Mouse (Mus musculus): ENCODE results near the gene Gm14214.

- TF ChIP-seq CTCF (IDR thresholded peaks at IDR 0.05; ENCODE audit: extremely low read depth, insufficient read depth, insufficient read length, insufficient replicate concordance): no peak
- TF ChIP-seq POLR2A (IDR thresholded peaks at IDR 0.05; ENCODE audit: low read depth, low read length): no peak
Measured at GRCm38 (mm10) chr2:154771604-154772003, 1.8 kb upstream of the Gm14214 start.
